Mouse (Mus musculus): ENCODE measurements at regions not wholly inside any gene's neighbourhood (a gene's known extent, or its start where the extent isn't known, plus 50 kb on each side); places are given as distances from the start of the nearest gene placed in this dataset.

- Histone ChIP-seq H3K9ac (ENCODE audit: insufficient read depth, low read depth) (no peak overlapping the region), H3K27ac (ENCODE audit: insufficient read depth, low read depth) (no peak overlapping the region), H3K27me3 (replicated peaks) (no peaks in the 10 kb centered on the region), H3K79me2 (replicated peaks; ENCODE audit: control insufficient read depth, extremely low read depth, insufficient read depth, poor library complexity, severe bottlenecking) (no peaks in the 10 kb centered on the region), H3K36me3 (replicated peaks in 1 of 2; ENCODE audit: control insufficient read depth in 1 of 2, insufficient read depth in 1 of 2, low read length in 1 of 2) (no peaks in the 10 kb centered on the region), H3K9me3 (replicated peaks; ENCODE audit: low read length) (peaks cover 78% of the 10 kb centered on the region), H3K4me3 (replicated peaks in 1 of 3; ENCODE audit: low read depth in 2 of 3, low read length in 2 of 3, poor library complexity in 1 of 3) (no peak overlapping the region), H3K4me1 (ENCODE audit: control insufficient read depth in 1 of 2, insufficient read depth in 2 of 2) (no peaks in the 10 kb centered on the region), H3K4me2 (ENCODE audit: insufficient read depth, low read depth, poor library complexity, severe bottlenecking) (no peak overlapping the region)
- dilution Hi-C loops (cut with MboI; ENCODE audit: extremely low pct_ligation_motif_present, extremely low pct_unique_long_range_greater_than_20kb, low sequenced_read_pairs): no loop called here
- no peak for DNase-seq (ENCODE audit: extremely low read depth)
- in situ Hi-C loops (cut with MboI; ENCODE audit: low pct_ligation_motif_present, low pct_unique_long_range_greater_than_20kb, low sequenced_read_pairs): no loop called here
- no peak for TF ChIP-seq IRF4 (IDR thresholded peaks at IDR 0.05; ENCODE audit: low read depth, low read length)
- TF ChIP-seq MAZ (IDR thresholded peaks at IDR 0.05; ENCODE audit: low read depth, low read length): no peak
- no peak for TF ChIP-seq ETS1 (conservative IDR thresholded peaks at IDR 0.05; ENCODE audit: low read depth, low read length)
- no peak for TF ChIP-seq E2F4 (IDR thresholded peaks at IDR 0.05; ENCODE audit: insufficient replicate concordance, low read depth, low read length)
- TF ChIP-seq JUN (IDR thresholded peaks at IDR 0.05; ENCODE audit: insufficient read depth, low read depth, low read length): no peak
- TF ChIP-seq BHLHE40 (IDR thresholded peaks at IDR 0.05; ENCODE audit: low read depth, low read length): no peak
- no peak for TF ChIP-seq SMC3 (IDR thresholded peaks at IDR 0.05; ENCODE audit: low read depth, low read length)
- no peak for TF ChIP-seq UBTF (IDR thresholded peaks at IDR 0.05; ENCODE audit: low read depth, low read length)
- TF ChIP-seq HCFC1 (IDR thresholded peaks at IDR 0.05; ENCODE audit: low read depth, low read length): no peak
- TF ChIP-seq KAT2A (IDR thresholded peaks at IDR 0.05; ENCODE audit: insufficient replicate concordance, low read length): no peak
- no peak for TF ChIP-seq USF2 (conservative IDR thresholded peaks at IDR 0.05; ENCODE audit: low read depth, low read length)
- TF ChIP-seq ZC3H11A (IDR thresholded peaks at IDR 0.05; ENCODE audit: low read depth, low read length): no peak
- no peak for TF ChIP-seq CHD2 (IDR thresholded peaks at IDR 0.05; ENCODE audit: low read length)
- no peak for TF ChIP-seq CHD1 (IDR thresholded peaks at IDR 0.05; ENCODE audit: low read depth, low read length)
- TF ChIP-seq CTCF (conservative IDR thresholded peaks at IDR 0.05 in 1 of 2, IDR thresholded peaks at IDR 0.05 in 1 of 2; ENCODE audit: low read depth in 2 of 2, low read length in 2 of 2): no peak
- no peak for TF ChIP-seq SIN3A (IDR thresholded peaks at IDR 0.05; ENCODE audit: low read length)
- TF ChIP-seq MYC (IDR thresholded peaks at IDR 0.05; ENCODE audit: low read depth, low read length): no peak
- TF ChIP-seq ZKSCAN1 (IDR thresholded peaks at IDR 0.05; ENCODE audit: borderline replicate concordance, low read depth, low read length): no peak
Measured at GRCm38 (mm10) chr13:58688249-58688648, 77.6 kb upstream of the Slc28a3 start.

- Histone ChIP-seq H3K9ac (ENCODE audit: insufficient read depth, low read depth) (no peak overlapping the region), H3K9me3 (replicated peaks; ENCODE audit: low read length) (peaks cover 70% of the 10 kb centered on the region), H3K27ac (ENCODE audit: insufficient read depth, low read depth) (no peak overlapping the region), H3K36me3 (replicated peaks in 1 of 2; ENCODE audit: control insufficient read depth in 1 of 2, insufficient read depth in 1 of 2, low read length in 1 of 2) (no peaks in the 10 kb centered on the region), H3K4me1 (ENCODE audit: control insufficient read depth in 1 of 2, insufficient read depth in 2 of 2) (no peaks in the 10 kb centered on the region), H3K79me2 (replicated peaks; ENCODE audit: control insufficient read depth, extremely low read depth, insufficient read depth, poor library complexity, severe bottlenecking) (no peaks in the 10 kb centered on the region), H3K27me3 (replicated peaks) (no peaks in the 10 kb centered on the region), H3K4me3 (replicated peaks in 1 of 3; ENCODE audit: low read depth in 2 of 3, low read length in 2 of 3, poor library complexity in 1 of 3) (no peak overlapping the region), H3K4me2 (ENCODE audit: insufficient read depth, low read depth, poor library complexity, severe bottlenecking) (no peak overlapping the region)
- no peak for DNase-seq (ENCODE audit: extremely low read depth)
- TF ChIP-seq RAD21 (IDR thresholded peaks at IDR 0.05; ENCODE audit: low read depth, low read length) (no peak), TBP (conservative IDR thresholded peaks at IDR 0.05; ENCODE audit: low read depth, low read length) (no peak), USF2 (conservative IDR thresholded peaks at IDR 0.05; ENCODE audit: low read depth, low read length) (no peak), POLR2AphosphoS2 (IDR thresholded peaks at IDR 0.05; ENCODE audit: low read depth, low read length) (no peak), GABPA (IDR thresholded peaks at IDR 0.05; ENCODE audit: insufficient replicate concordance, low read depth, low read length) (no peak), HCFC1 (IDR thresholded peaks at IDR 0.05; ENCODE audit: low read depth, low read length) (no peak), MAZ (IDR thresholded peaks at IDR 0.05; ENCODE audit: low read depth, low read length) (no peak), CHD1 (IDR thresholded peaks at IDR 0.05; ENCODE audit: low read depth, low read length) (no peak), ZKSCAN1 (IDR thresholded peaks at IDR 0.05; ENCODE audit: borderline replicate concordance, low read depth, low read length) (no peak)
- dilution Hi-C loops (cut with MboI; ENCODE audit: extremely low pct_ligation_motif_present, extremely low pct_unique_long_range_greater_than_20kb, low sequenced_read_pairs): no loop called here
- in situ Hi-C loops (cut with MboI; ENCODE audit: low pct_ligation_motif_present, low pct_unique_long_range_greater_than_20kb, low sequenced_read_pairs): no loop called here
Measured at GRCm38 (mm10) chr13:58694703-58695102, 84.0 kb upstream of the Slc28a3 start.
